Mouse (Mus musculus) kidney, postnatal 25 days (tissue): Measurements from ENCODE around the gene Cdh20.

Source experiments
- DNase-seq, 2 experiments: peaks; one replicate each; pipeline ENCODE4 v3.0.0; 2021; ENCODE audit warnings: mixed read lengths in 2 of 2

Gene Cdh20

DNA sequence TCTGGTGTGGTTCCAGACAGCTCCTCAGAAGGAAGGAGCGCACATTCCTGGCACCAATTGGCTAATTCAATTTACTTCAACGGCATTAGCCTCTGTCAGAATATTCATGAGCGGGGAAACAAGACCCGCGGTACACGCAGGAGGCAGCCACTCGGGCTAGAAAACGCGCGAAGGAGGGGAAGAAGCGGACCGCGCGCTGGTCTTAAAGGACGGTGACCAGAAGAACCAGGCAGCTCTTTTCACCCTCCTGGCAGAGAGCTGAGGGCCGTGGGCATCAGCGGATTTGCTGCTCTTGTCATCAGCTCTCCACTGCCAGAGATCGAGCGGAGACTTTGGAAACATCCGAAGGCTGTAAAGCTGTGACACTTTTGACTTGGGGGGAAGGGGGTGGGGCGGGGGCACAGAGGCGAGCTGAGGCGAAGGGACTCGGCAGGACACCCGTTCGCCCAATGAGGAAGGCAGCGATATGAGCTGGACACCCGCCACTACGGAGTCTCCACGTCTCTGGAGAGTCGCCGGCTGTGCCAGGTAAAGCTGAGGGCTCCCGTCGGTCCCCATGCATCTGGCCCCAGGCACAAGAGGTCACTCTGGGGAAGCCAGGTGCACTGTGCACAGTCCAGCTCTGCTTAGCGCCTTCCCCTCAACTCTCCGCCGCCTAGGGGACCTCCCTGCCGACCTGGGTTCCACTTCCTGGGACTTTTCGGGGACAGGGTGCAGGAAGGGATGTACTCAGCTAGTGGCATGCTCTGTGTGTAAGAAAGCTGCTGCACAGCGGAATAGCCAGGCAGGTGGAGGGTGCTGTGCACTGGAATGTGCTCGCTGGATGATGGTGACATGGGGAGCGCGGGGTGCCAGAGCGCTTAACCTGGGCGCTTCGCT lies at the start of gene Cdh20:
Cdh20 (plus strand) TSS at position 159 of the 879 bp plus-strand sequence.
- peak in 1 of 2 experiments; percentile 34 for DNase-seq

DNA sequence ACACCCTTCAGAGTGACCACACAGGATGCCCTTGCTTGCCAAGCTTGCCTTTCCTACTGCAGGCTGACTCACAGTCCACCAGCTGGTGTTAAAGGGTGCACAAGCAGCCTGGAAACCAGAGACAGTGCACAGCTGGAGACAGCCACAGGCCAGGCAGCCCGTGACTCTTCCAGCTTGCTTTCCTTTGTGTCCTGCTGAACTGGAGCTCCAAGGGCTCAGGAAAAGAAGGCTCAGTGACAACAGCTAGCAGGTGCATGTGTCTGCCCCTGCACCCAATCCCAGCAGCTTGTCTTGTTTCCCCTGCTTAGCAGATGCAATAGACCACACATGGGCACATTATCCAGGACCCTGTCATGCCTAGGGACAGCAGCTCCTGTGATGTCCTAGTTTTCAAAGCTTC lies 21.5 kb upstream of the Cdh20 start:
- DNase-seq, result no peak

DNA sequence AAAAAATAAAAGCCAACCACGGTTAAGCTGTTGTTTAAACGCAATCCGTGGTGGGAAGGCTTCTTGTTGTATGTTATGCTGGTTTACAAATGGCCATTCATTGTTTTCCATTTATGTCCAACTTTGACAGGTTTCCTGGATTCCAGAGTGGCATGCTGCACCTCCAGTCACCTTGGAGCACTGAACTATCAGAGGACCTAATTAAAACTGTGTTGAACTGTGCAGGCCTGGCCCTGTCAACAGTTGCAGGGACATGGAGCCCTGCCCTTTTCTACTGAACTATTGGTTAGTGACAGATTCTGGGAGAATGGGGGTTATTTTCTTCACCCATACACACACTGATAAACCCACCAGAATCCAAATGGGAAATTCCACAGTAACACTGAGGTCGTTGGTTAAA lies 20.9 kb upstream of the Cdh20 start:
- DNase-seq, result no peak

DNA sequence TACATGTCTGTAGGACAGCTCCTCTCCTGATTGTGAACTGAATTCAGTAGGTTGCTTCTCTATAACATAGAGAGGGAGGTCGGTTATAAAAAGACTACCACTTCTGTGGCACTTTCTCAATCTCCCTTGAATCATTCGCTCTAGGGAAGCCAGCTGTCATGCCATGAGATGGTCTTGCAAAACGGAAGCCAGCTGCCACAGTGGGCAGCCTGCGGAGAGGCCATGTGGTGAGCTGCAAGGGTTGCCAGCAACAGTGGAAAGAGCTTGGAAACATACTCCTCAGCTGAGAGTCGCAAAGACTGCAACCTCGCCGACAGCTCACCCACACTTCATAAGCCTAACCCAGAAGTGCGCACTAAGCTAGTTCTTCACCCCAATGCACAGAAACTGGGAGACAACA lies 13.8 kb upstream of the Cdh20 start:
- no peak for DNase-seq

DNA sequence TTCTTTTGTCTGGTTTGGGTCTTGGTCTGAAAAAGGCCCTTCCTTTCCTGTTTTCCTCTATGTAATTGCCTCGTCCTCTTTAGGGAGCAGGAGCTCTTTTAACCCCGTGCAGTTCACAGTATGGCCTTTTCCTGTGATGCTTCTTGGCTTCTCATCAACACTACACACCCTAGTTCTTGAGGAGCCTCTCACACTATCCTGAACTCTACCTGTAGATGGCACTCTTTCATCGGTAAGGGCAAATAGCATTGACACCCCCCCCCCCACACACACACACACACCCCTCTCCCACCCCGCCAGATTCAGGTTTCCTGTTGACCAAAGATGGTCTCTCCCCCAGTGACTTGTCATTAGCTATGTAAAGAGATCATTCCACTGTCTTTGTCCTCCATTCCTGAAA lies 12.4 kb upstream of the Cdh20 start:
- DNase-seq, result no peak

DNA sequence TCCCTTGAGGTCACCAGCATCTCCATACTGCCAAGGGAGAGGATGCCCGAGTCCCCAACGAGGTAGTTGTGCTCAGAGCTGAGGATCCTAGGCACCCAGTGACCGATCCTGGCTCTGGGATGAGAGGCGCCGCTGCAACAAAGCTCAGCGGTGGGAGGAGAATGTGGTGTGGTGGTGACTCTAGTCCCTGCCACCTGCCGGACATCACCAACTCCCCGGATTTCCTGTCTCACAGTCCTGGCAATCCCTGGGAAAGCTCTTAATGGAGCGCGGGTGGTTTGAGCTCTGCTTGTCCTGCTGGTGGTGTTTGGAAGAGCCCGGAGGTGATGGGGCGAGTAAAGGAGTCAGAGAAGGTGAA lies 900 bp downstream of the Cdh20 start:
- DNase-seq, result no peak

DNA sequence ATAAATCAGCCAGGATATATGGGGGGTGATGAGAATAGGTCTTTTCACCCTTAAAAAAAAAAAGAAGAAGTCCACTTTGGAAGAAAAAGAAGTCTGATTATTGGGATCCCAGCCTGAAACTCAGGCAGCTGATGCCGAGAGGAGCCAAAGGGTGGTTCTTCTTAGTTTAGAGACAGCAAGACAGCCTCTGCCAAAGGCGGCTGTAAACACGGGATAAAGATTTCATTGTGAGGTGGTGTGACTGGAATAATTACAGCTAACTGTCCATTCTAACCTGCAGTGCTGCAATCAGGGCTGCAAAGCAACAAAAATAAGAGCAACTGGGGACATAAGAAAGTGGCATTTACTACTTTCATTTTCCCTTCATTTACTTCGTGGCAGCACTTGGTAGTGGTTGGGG lies 3.6 kb downstream of the Cdh20 start:
- no peak for DNase-seq

DNA sequence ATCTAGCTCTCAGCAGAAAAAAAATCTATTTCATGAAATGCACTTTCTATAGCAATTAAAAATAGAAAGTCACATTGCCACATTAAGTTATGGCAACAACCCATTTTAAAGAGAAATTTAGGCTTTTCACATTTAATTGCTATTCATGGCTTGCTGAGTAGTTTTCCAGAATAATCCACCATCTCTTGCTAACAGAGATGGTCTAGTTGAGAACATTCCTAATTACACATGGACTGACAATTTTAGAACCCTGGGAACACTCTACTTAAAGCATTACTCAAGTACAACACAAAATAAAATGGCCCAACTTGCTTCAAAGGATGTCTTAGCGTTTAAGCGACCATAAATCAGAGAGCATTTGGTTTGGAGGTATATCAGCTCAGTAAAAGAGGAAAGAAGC lies 4.9 kb downstream of the Cdh20 start:
- DNase-seq, result no peak

DNA sequence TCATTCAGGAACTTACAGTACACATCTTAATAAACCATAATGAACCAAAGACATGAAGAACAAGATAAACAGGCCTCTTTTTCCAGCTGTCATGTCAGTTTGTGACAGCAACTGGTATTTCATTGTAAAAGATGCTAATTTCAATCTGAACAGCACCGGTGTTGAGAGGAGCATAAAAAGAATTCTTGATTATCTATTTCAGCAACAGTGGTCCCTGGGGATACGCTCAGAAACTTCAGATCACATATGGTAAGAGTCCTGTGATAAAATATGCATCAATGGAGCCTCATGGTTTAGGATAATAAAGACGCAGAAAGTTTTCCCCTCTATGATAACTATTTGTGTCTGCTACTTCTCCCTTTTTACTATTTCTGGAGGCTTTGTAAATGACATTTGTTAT lies 25.2 kb downstream of the Cdh20 start:
- DNase-seq, result no peak

DNA sequence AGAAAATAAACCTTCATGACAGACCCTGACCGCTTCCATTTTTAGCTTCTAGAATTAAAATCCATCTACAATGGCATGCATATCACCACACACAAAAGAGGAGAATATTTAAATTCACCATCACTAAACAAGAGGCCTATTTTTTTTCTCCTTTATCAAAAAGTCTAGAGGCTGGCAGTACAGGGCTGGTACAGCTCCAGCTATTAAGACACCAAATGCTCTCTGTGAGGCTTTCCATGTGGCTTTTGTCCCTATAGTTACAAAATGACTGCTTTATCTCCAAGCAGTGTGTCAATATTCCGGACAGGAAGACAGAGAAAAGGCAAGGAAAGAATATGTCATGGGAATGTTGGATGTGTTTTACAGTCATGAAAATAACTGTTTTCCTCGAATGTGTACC lies 27.8 kb downstream of the Cdh20 start:
- DNase-seq, result no peak

DNA sequence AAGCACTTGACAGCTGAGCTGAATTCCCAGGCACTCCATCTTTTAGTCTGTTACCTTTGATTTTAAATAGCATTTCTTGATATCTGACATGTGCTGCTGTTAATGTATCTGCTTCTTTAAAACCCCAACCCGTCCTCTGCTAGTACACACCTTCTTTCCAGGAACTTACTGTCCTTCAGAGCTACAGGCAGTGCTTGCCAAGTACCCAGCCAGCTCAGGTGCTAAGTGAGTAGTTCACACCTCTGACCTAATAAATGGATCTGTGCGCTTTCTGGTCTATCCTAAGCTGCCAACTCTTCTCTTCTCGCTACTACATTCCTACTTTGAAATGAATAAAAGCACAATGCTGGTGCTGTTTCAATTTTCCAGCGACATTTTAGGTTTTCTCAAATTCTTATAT lies 28.8 kb downstream of the Cdh20 start:
- DNase-seq, result no peak

DNA sequence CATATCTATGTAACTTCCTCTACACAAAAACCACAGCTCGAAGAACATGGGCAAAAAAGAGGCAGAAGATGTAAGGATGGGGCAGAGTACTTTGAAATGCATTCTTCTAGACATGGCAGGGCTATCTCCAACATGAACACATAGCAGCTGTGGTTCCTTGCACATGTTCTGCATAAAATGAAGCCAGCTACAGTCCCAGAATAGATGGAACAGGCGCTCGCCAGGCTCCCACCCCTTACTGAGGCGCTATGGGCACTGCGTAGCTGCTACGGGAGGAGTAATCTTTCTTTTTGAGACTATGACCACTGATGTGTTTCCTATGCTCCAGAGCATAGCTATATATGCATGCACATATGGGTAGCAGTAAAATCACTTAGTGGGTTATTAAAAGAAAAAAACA lies 36.4 kb downstream of the Cdh20 start:
- DNase-seq, result no peak

DNA sequence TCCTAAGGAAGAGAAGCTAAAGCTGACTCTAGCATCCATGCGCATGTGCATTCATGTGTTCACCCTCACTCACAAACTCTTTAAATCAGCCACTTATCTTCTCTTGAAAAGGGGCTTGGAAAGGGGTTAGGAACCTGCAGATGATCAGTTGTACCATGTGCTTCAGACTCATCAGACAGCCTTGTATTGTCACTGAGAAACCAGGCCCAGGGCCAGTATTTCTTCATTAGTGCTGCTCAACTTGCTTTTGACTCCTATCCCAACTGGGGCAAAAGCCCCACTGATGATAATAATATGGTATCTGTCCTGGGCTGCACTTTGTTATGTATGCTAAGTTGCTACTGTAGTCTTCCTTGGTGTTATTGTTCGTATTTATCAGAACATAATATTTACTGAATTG lies 38.9 kb downstream of the Cdh20 start:
- no peak for DNase-seq

DNA sequence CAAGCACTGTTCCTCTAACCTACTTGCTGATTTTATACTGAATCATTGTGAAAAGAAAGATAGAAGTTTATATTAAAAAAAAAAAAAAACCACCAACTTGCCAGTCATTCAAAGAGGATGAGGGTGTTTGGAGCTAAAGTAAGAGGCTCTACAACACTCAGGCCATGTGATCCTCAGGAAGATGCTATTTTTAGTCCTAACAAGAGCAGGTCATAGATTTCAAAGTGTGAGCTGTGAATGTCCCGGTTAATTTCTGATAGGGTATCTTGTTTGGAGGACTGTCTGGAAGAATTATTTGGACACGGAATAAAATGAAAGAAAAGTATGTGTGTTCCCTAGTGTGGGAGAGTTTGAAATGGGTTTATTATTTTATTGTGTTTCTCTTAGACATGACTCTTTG lies 49.2 kb downstream of the Cdh20 start:
- no peak for DNase-seq

DNA sequence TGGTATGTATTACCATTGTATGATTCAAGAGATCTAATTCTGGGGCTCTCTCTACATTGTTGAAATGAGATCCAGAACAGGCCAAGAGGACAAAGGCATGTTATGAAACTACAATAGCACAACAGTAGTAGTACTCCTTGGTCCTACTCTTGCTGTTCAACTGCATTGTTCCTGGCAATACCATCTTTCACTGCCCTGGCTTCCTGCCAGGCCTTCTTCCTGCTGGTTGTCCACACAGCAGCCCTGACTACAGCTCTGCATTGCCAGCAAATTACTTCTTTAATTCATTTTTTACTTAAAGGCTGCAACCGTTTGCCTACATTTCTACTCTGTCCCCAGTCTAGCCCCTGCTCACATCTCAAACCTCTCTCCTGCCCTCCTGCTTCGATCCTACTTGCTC lies 59.8 kb downstream of the Cdh20 start:
- DNase-seq, result peak in 1 of 2 experiments; percentile 1

DNA sequence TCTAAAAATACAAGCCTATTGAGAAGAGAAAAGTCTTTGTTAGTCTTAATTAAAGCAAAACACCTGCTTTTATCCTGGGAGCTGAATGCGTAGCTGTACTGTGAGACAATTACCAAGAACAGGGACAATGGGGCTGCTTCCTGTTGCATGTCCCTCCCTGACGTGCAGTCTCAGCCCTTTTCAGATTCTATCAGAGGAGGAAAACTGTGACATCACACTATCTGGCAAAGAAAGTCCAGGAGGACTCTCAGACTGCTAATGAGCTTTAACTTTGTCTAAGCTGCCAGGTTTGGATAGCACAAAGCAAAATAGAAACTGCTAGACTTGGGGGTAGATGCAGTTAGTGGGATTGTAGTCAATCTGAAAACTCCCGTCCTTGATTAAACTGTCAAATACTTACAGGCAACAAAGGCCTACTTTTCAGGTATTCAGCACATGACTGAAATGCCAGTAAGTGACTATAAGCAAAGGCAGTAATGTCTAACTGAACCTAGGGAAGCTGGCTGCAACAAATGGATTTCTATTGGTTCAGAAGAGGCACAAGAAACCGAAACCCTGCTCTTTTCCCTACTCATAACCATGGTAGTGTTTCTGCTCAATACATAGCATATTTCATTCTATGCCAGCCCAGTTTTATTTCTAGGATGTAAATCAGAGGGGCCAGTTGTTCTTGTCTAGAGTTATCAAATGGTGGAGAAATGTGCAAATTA lies 70.0 kb downstream of the Cdh20 start:
- DNase-seq, result no peak

DNA sequence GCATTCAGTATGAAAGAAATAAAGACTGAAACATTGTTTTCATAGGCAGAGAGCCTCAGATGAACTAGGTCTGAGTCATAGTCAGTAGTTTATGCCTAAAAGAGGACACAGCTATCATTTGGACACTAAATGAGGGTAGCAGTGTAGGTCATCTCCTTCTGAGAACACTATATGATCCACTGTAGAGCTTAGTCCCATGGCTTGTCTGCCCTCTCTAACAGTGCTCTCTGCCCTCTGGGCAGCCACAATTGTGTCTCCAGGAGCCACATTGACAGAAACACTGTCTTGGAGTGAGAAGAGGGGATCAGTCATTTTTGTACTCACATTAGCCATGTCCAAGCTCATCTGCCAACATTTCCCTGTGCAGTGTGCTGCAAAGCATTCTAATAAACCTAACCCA lies 70.7 kb downstream of the Cdh20 start:
- no peak for DNase-seq

DNA sequence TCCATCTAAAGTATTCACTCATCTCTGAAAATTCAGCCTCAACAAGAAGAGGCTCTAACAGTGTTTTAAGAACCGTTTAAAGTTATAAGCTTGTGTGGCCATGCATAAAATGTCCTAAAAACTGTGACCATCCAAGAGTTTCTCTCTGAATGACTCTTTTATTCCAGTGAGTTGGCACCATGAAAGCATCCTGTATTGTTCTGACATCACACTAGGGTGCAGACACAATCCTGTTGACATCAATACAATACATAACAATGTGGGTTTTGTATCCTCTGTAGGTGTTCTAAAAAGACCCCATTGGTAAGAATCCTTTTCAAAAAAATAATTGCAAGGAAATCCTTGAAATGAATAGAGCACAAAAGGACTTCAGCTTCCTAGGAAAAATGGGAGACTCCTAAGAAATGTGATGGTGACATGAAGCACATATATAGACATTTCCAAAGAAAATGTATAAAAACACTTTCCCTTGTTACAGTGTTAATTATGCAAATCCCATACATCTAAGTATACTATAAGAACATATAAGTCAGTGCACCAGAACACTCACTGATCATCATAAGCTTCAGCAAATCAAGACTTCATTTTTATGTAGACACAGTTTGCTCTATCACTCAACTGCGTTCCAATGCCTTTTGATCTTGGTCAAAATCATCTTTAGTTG lies 80.1 kb downstream of the Cdh20 start:
- no peak for DNase-seq

DNA sequence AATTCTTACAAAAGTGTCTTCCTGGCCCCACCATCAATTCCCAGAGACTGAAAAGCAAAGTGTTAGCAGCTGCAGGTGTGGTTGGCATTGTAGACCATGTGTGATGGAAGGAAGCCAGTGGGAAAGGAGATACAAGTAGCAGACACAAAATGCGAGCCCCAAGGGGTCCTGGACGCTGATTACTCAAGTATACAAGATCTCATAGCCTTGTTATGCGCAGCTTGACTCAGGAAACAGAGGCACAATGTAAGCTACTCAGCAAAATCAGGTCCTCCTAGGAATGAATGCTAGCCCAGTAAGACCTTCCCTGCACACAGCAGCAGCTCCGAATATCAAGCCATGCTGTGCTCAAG lies 80.6 kb downstream of the Cdh20 start:
- no peak for DNase-seq

DNA sequence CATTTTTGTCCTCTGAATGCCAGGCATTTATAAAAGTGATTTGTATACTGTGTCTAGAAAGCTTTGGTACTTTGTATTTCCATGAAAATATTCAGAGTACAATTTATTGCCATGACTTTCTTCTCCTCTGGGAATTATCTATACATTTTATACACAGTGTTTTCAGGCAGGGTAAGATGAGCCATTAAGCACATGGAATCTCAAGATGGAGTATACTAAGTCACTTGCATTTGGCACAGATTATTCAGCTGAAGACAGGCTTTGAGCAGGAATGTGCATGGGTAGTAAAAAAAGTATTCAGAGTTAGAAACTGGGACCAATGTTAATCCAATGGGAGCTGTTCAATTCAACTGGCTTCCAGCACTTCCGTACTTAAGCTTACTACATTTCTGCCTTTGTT lies 109.1 kb downstream of the Cdh20 start:
- no peak for DNase-seq

DNA sequence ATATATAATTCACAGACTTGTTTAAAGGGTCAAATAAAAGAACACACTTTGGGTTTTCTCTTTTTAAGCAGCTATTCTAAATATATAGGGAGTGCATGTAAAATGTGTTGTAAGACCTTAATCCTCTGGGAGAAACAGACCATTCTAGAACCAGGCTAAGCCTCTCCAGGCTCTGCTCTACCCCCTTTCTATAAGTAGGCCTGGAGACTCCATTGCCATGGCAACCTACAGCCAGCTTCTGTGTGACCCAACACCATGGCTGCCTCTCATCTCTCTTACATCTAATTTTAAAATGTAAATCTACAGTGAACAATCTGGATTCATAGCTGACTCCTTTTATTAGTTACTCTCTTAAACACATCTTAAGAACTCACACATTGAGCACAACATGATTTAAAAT lies 133.5 kb downstream of the Cdh20 start:
- no peak for DNase-seq

DNA sequence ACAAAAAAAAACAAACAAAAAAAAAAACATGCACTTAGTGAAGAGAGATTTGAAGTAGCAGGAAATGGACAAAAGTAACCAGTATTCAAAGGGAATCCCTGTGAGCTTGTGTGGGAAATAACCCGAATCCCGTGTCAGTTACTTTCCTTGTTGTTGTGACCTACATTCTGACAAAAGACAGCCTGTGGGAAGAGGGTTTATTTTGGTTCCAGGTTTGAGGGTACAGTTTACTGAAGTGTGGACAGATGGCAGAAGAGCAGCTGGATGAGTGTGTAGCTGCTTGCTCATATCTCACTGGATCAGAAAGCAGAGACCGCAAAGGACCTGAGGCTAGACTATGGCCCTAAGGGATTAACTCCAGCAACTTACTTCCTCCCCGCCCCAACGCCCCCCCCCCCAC lies 135.1 kb downstream of the Cdh20 start:
- DNase-seq, result no peak

DNA sequence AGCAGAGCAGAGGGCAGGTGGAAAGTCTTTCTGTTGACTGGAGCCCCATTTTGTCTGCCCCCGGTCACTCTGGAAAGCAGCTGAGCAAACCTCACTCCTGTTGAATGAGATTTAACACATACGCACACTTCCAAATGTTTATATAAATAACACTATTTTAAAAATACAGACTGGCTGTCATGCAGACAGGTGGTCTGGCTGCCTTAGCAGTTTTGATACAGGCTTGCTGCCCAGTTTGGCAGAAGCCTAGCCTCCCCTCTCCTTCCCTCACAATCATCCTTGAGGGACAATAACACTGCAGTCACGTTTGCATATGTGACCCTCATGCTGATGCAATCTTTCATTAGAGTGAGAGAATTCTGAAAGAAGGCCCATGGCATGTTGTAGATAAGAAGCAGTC lies 144.1 kb downstream of the Cdh20 start:
- DNase-seq, result no peak

DNA sequence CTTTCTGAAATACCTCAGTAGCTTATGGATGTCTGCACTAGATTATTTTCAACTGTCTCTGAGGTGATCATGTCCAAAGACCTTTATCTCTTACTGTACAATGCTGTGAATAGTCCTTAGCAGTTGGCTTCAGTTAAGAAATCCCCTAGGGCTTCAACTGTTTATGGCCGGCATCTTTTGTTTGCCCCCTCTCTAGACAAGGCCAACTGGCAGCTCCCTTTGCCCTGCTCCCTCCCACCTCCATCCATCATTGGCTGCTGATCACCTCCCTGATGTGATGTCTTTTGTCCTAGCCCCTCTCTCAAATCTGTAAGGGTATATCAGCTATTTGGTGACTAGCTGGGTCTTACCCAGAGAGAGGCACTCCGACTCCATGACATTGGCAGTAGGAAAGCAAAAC lies 148.2 kb downstream of the Cdh20 start:
- DNase-seq, result no peak
